Mouse (Mus musculus) cerebellum, postnatal 14 days (tissue): Measurements from ENCODE around the gene Patj.
"Not testable (repeated sequence)": the region's sequence is repeated elsewhere in the genome, so short reads cannot be mapped to it uniquely, and the experiment has no call there.

Experiments
- DNase-seq, 2 experiments: peaks; one replicate each; pipeline ENCODE4 v3.0.0; 2021; ENCODE audit warnings: mixed read lengths in 2 of 2

Patj gene

GRCm38 (mm10) chr4:98395690-98396437, at the start of gene Patj:
Gene Patj, plus strand, starts transcription at chr4:98395785.
- peak; percentile 68 to 81 for DNase-seq

- DNase-seq = no peak
Measured at GRCm38 (mm10) chr4:98348580-98348979, 47.0 kb upstream of the Patj start.

- DNase-seq = no peak
Measured at GRCm38 (mm10) chr4:98358034-98358809, 37.4 kb upstream of the Patj start.

- DNase-seq = peak in 1 of 2 experiments; percentile 13
Measured at GRCm38 (mm10) chr4:98375401-98375800, 20.2 kb upstream of the Patj start.

- DNase-seq = no peak
Measured at GRCm38 (mm10) chr4:98376943-98377342, 18.6 kb upstream of the Patj start.

GRCm38 (mm10) chr4:98382716-98383424, 12.7 kb upstream of the Patj start, which contains the start of gene Tm2d1:
Gene Tm2d1, minus strand, starts transcription at chr4:98383306.
- peak; percentile 87 for DNase-seq

- no peak for DNase-seq
Measured at GRCm38 (mm10) chr4:98385036-98385435, 10.5 kb upstream of the Patj start.

- no peak for DNase-seq
Measured at GRCm38 (mm10) chr4:98395346-98395689, 267 bp upstream of the Patj start.

GRCm38 (mm10) chr4:98400926-98401583, 5.5 kb downstream of the Patj start:
- DNase-seq = no peak

- no peak for DNase-seq
Measured at GRCm38 (mm10) chr4:98401584-98401962, 6.0 kb downstream of the Patj start.

GRCm38 (mm10) chr4:98403492-98403891, 7.9 kb downstream of the Patj start:
- DNase-seq = no peak

GRCm38 (mm10) chr4:98404412-98404811, 8.8 kb downstream of the Patj start:
- no peak for DNase-seq

- no peak for DNase-seq
Measured at GRCm38 (mm10) chr4:98408455-98408854, 12.9 kb downstream of the Patj start.

GRCm38 (mm10) chr4:98415150-98415549, 19.6 kb downstream of the Patj start:
- DNase-seq = not testable (repeated sequence)

- peak; percentile 12 to 20 for DNase-seq
Measured at GRCm38 (mm10) chr4:98428371-98428770, 32.8 kb downstream of the Patj start.

- no peak for DNase-seq
Measured at GRCm38 (mm10) chr4:98435641-98436457, 40.3 kb downstream of the Patj start.

GRCm38 (mm10) chr4:98436664-98437363, 41.2 kb downstream of the Patj start:
- no peak for DNase-seq

- no peak for DNase-seq
Measured at GRCm38 (mm10) chr4:98439261-98440005, 43.8 kb downstream of the Patj start.

- no peak for DNase-seq
Measured at GRCm38 (mm10) chr4:98441248-98441647, 45.7 kb downstream of the Patj start.

GRCm38 (mm10) chr4:98444437-98445139, 49.0 kb downstream of the Patj start:
- DNase-seq = peak; percentile 84 to 87
